Mouse (Mus musculus) macrophage (primary cell): ENCODE measurements at regions not wholly inside any gene's neighbourhood (a gene's known extent, or its start where the extent isn't known, plus 50 kb on each side); places are given as distances from the start of the nearest gene placed in this dataset.
A peak's percentile ranks its signal among the peaks of the same experiment; 100 is the strongest.

Source experiments
- H3K27ac ChIP-seq: fragments of 350-480 bp; formaldehyde crosslinking; 2 replicates; pipeline ENCODE4 v1.9.0; 2021
- H3K36me3 ChIP-seq: fragments of 350-480 bp; formaldehyde crosslinking; 2 replicates; pipeline ENCODE4 v1.9.0; 2021; ENCODE audit errors: inconsistent target
- H3K4me3 ChIP-seq: fragments of 350-480 bp; formaldehyde crosslinking; 2 replicates; pipeline ENCODE4 v1.9.0; 2021; ENCODE audit errors: inconsistent target
- H3K79me2 ChIP-seq: fragments of 350-480 bp; formaldehyde crosslinking; 2 replicates; pipeline ENCODE4 v1.9.0; 2021; ENCODE audit errors: inconsistent target
- WGBS: methylation state at CpG from one replicate; pipeline ENCODE4 v1.1.7; 2026; ENCODE audit warnings: inconsistent platforms; ENCODE audit not compliant: missing documents; 5-methylcytosine and 5-hydroxymethylcytosine counted together

- no peaks in the 10 kb centered on the region for H3K79me2 ChIP-seq
- 93% methylated on average over 8 of the region's 8 CpGs for WGBS
- H3K36me3 ChIP-seq = no peaks in the 10 kb centered on the region
- H3K4me3 ChIP-seq = no peak overlapping the region
- H3K27ac ChIP-seq = no peak overlapping the region
These were observed 136.1 kb upstream of the Hmga2 start for GRCm38 (mm10) chr10:120612351-120612750.

- Histone ChIP-seq H3K79me2 (no peaks in the 10 kb centered on the region), H3K36me3 (no peaks in the 10 kb centered on the region), H3K27ac (no peak overlapping the region), H3K4me3 (no peak overlapping the region)
- WGBS = 77% methylated on average over 10 of the region's 10 CpGs
These were observed 133.8 kb upstream of the Hmga2 start for GRCm38 (mm10) chr10:120610076-120610475.

GRCm38 (mm10) chr10:120604506-120604905, 128.2 kb upstream of the Hmga2 start:
- Histone ChIP-seq H3K36me3 (no peaks in the 10 kb centered on the region), H3K79me2 (no peaks in the 10 kb centered on the region), H3K27ac (no peak overlapping the region), H3K4me3 (no peak overlapping the region)
- 93% methylated on average over 7 of the region's 7 CpGs for WGBS

- H3K4me3 ChIP-seq = no peak overlapping the region
These were observed 126.9 kb upstream of the Hmga2 start for GRCm38 (mm10) chr10:120603167-120603566.

GRCm38 (mm10) chr10:120600735-120601134, 124.5 kb upstream of the Hmga2 start:
- Histone ChIP-seq H3K27ac (no peak overlapping the region), H3K79me2 (no peaks in the 10 kb centered on the region), H3K36me3 (no peaks in the 10 kb centered on the region), H3K4me3 (no peak overlapping the region)
- WGBS = 95% methylated on average over 5 of the region's 5 CpGs

More at GRCm38 (mm10) chr10:120603167-120603566, 126.9 kb upstream of the Hmga2 start:
- 94% methylated on average over 4 of the region's 4 CpGs for WGBS
- Histone ChIP-seq H3K36me3 (no peaks in the 10 kb centered on the region), H3K79me2 (no peaks in the 10 kb centered on the region), H3K27ac (no peak overlapping the region)

- no peak overlapping the region for H3K27ac ChIP-seq
- no peaks in the 10 kb centered on the region for H3K36me3 ChIP-seq
- no peak overlapping the region for H3K4me3 ChIP-seq
- WGBS = 95% methylated on average over 6 of the region's 6 CpGs
- H3K79me2 ChIP-seq = no peaks in the 10 kb centered on the region
These were observed 123.3 kb upstream of the Hmga2 start for GRCm38 (mm10) chr10:120599551-120599950.

GRCm38 (mm10) chr10:120597320-120597887, 121.1 kb upstream of the Hmga2 start:
- H3K36me3 ChIP-seq = no peaks in the 10 kb centered on the region
- no peaks in the 10 kb centered on the region for H3K79me2 ChIP-seq
- no peak overlapping the region for H3K27ac ChIP-seq
- 77% methylated on average over 9 of the region's 9 CpGs for WGBS
- H3K4me3 ChIP-seq = no peak overlapping the region

- H3K79me2 ChIP-seq = no peaks in the 10 kb centered on the region
- no peaks in the 10 kb centered on the region for H3K36me3 ChIP-seq
- no peak overlapping the region for H3K4me3 ChIP-seq
- no peak overlapping the region for H3K27ac ChIP-seq
- 83% methylated on average over 3 of the region's 3 CpGs for WGBS
These were observed 118.9 kb upstream of the Hmga2 start for GRCm38 (mm10) chr10:120595145-120595544.

GRCm38 (mm10) chr10:120593876-120594275, 117.6 kb upstream of the Hmga2 start:
- Histone ChIP-seq H3K27ac (no peak overlapping the region), H3K36me3 (no peaks in the 10 kb centered on the region), H3K4me3 (no peak overlapping the region), H3K79me2 (no peaks in the 10 kb centered on the region)

GRCm38 (mm10) chr10:120589659-120590058, 113.4 kb upstream of the Hmga2 start:
- H3K79me2 ChIP-seq = no peaks in the 10 kb centered on the region
- H3K4me3 ChIP-seq = no peak overlapping the region
- H3K27ac ChIP-seq = no peak overlapping the region
- WGBS = 100% methylated on average over 2 of the region's 2 CpGs
- H3K36me3 ChIP-seq = no peaks in the 10 kb centered on the region

- no peaks in the 10 kb centered on the region for H3K36me3 ChIP-seq
- H3K27ac ChIP-seq = peak overlapping the region; percentile 12; the same call in 1 of the 2 replicates
- no peak overlapping the region for H3K4me3 ChIP-seq
- WGBS = 90% methylated on average over 8 of the region's 8 CpGs
- H3K79me2 ChIP-seq = no peaks in the 10 kb centered on the region
These were observed 111.8 kb upstream of the Hmga2 start for GRCm38 (mm10) chr10:120587854-120588633.

GRCm38 (mm10) chr10:120587179-120587578, 110.9 kb upstream of the Hmga2 start:
- Histone ChIP-seq H3K27ac (peak overlapping the region; percentile 12; the same call in 1 of the 2 replicates), H3K36me3 (no peaks in the 10 kb centered on the region), H3K4me3 (no peak overlapping the region), H3K79me2 (no peaks in the 10 kb centered on the region)
- 90% methylated on average over 3 of the region's 3 CpGs for WGBS

GRCm38 (mm10) chr10:120582497-120582896, 106.2 kb upstream of the Hmga2 start:
- no peak overlapping the region for H3K27ac ChIP-seq
- no peaks in the 10 kb centered on the region for H3K79me2 ChIP-seq
- no peak overlapping the region for H3K4me3 ChIP-seq
- H3K36me3 ChIP-seq = no peaks in the 10 kb centered on the region
- 73% methylated on average over 7 of the region's 7 CpGs for WGBS

- Histone ChIP-seq H3K36me3 (no peaks in the 10 kb centered on the region), H3K79me2 (no peaks in the 10 kb centered on the region), H3K27ac (no peak overlapping the region), H3K4me3 (no peak overlapping the region)
- 92% methylated on average over 6 of the region's 6 CpGs for WGBS
These were observed 105.3 kb upstream of the Hmga2 start for GRCm38 (mm10) chr10:120581547-120581946.

GRCm38 (mm10) chr10:120576886-120577285, 100.6 kb upstream of the Hmga2 start:
- Histone ChIP-seq H3K36me3 (no peaks in the 10 kb centered on the region), H3K4me3 (no peak overlapping the region), H3K27ac (no peak overlapping the region), H3K79me2 (no peaks in the 10 kb centered on the region)
- 30% methylated on average over 5 of the region's 5 CpGs for WGBS
